Mouse (Mus musculus): Measurements from ENCODE around the gene Mfsd1. TPM values are rescaled to one million over a fixed set of nuclear protein-coding genes. Genes with fewer than 3 reads are reported as not detected.

Gene Mfsd1
- 44.3 and 55.1 TPM in 2 replicates for total RNA-seq (2023)

GRCm38 (mm10) chr3:67582273-67583124, at the start of gene Mfsd1:
Mfsd1 (plus strand) TSS chr3:67582741.

Other genes starting within 250 kb of the Mfsd1 start
- 2.0 and 2.3 TPM in 2 replicates for gene Mlf1, start 208.6 kb upstream of the Mfsd1 start, total RNA-seq (2023)
- gene Gm17402, start 207.6 kb upstream of the Mfsd1 start, total RNA-seq (2023) = not detected in 2 replicates
- 14.7 and 15.2 TPM in 2 replicates for gene Gfm1, start 152.6 kb upstream of the Mfsd1 start, total RNA-seq (2023)
- 8.4 and 8.9 TPM in 2 replicates for gene Lxn, start 118.8 kb upstream of the Mfsd1 start, total RNA-seq (2023)
- gene Rarres1, start 67.2 kb upstream of the Mfsd1 start, total RNA-seq (2023) = not detected in 2 replicates

Measured in neutrophil, adult 65 days (primary cell).